ENCODE assay signal across 26 mouse cellular contexts in genomic region chr17:11639786-11640185, GRCm38 (mm10).
"Had no signal": no experiment of that assay in that cellular context is flagged by ENCODE, and none has a peak within 500 bp of the region (broad histone marks: within the 10 kb centered on the region; RNA-seq: fewer than 3 reads in every experiment).

No protein-coding gene starts in this region.

- H3K4me2 ChIP-seq: heart, embryonic 11.5 days; heart, embryonic 13.5 days; heart, embryonic 15.5 days; hindbrain, embryonic 13.5 days; hindbrain, embryonic 15.5 days; kidney, embryonic 15.5 days; limb, embryonic 13.5 days; limb, embryonic 15.5 days; liver, embryonic 12.5 days had no signal

- H3K4me3 ChIP-seq: heart, embryonic 13.5 days; heart, embryonic 15.5 days; hindbrain, embryonic 13.5 days; hindbrain, embryonic 15.5 days; kidney, embryonic 15.5 days; limb, embryonic 13.5 days; limb, embryonic 15.5 days; liver, embryonic 12.5 days had no signal

- ATAC-seq: hindbrain, postnatal 0 days; intestine, embryonic 16.5 days; liver, embryonic 12.5 days had no signal

- H3K36me3 ChIP-seq: heart, embryonic 13.5 days; heart, embryonic 15.5 days; hindbrain, embryonic 13.5 days; hindbrain, embryonic 15.5 days; kidney, embryonic 15.5 days; limb, embryonic 13.5 days; limb, embryonic 15.5 days; liver, embryonic 12.5 days had no signal

- H3K4me1 ChIP-seq: heart, embryonic 13.5 days; heart, embryonic 15.5 days; hindbrain, embryonic 15.5 days; kidney, embryonic 15.5 days; limb, embryonic 13.5 days; limb, embryonic 15.5 days; liver, embryonic 12.5 days had no signal

- H3K9me3 ChIP-seq: heart, embryonic 13.5 days; heart, embryonic 15.5 days; hindbrain, embryonic 13.5 days; hindbrain, embryonic 15.5 days; kidney, embryonic 15.5 days; limb, embryonic 13.5 days; limb, embryonic 15.5 days; liver, embryonic 12.5 days had no signal

- H3K27me3 ChIP-seq: heart, embryonic 13.5 days; heart, embryonic 15.5 days; hindbrain, embryonic 13.5 days; hindbrain, embryonic 15.5 days; kidney, embryonic 15.5 days; limb, embryonic 13.5 days; limb, embryonic 15.5 days; liver, embryonic 12.5 days had no signal

- H3K27ac ChIP-seq: heart, embryonic 13.5 days; heart, embryonic 15.5 days; hindbrain, embryonic 13.5 days; hindbrain, embryonic 15.5 days; hindbrain, postnatal 0 days; kidney, embryonic 15.5 days; kidney, postnatal 0 days; limb, embryonic 13.5 days; limb, embryonic 15.5 days; liver, embryonic 12.5 days; liver, embryonic 14.5 days had no signal

- DNase-seq: gastrocnemius, postnatal 14 days; gastrocnemius, postnatal 36 days; heart, adult 18-20 months; heart, postnatal 14 days; heart, postnatal 36 days; kidney, adult 11 months; kidney, adult 2 months; kidney, adult 9 months; kidney, postnatal 14 days; kidney, postnatal 36 days; layer of hippocampus, adult 9-11 months; layer of hippocampus, postnatal 36 days; left cerebral cortex, postnatal 4 days had no signal

- H3K9ac ChIP-seq: heart, embryonic 13.5 days; heart, embryonic 15.5 days; hindbrain, embryonic 13.5 days; hindbrain, embryonic 15.5 days; kidney, embryonic 15.5 days; limb, embryonic 13.5 days; limb, embryonic 15.5 days; liver, embryonic 12.5 days; liver, embryonic 14.5 days had no signal
